In genomic region chr9:57502911-57503621, GRCm38 (mm10) we compare ENCODE assay signal across 9 mouse cellular contexts. TPM values are rescaled to one million over a fixed set of nuclear protein-coding genes. Genes with fewer than 3 reads are reported as not detected.
DNase-seq lines count a peak whose midpoint lies in the region; ATAC-seq and TF ChIP-seq lines count a peak whose summit lies in the region.
"Had no signal": no experiment of that assay in that cellular context is flagged by ENCODE, and none has a peak within 500 bp of the region (broad histone marks: within the 10 kb centered on the region; RNA-seq: fewer than 3 reads in every experiment).

No protein-coding gene starts in this region.

- 6% methylated on average over 23 of the region's 23 CpGs for WGBS in kidney, postnatal 0 days
- 7% methylated on average over 23 of the region's 23 CpGs for WGBS in heart, embryonic 14.5 days
- WGBS in liver, embryonic 15.5 days (ENCODE audit: insufficient replicate concordance) = 5% methylated on average over 23 of the region's 23 CpGs

- TF ChIP-seq POLR2A in brain, embryonic 14.5 days (IDR thresholded peaks at IDR 0.05; ENCODE audit: borderline replicate concordance, extremely low read depth, insufficient read depth, insufficient read length, poor library complexity, severe bottlenecking) = no peak

- H3K27me3 ChIP-seq in kidney, postnatal 0 days (ENCODE audit: insufficient read depth, low read length) = peaks cover 33% of the 10 kb centered on the region
- peaks cover 52% of the 10 kb centered on the region for H3K27me3 ChIP-seq in heart, embryonic 14.5 days (ENCODE audit: control insufficient read depth, insufficient read depth, low read length)
- peaks cover 92% of the 10 kb centered on the region for H3K27me3 ChIP-seq in liver, embryonic 15.5 days

- H3K4me3 ChIP-seq in kidney, postnatal 0 days (replicated peaks; ENCODE audit: low read depth, low read length) = peak overlapping the region; percentile 40
- peak overlapping the region; percentile 41 to 52 for H3K4me3 ChIP-seq in heart, embryonic 14.5 days (ENCODE audit: control insufficient read depth in 1 of 2, insufficient read depth in 1 of 2, low read depth in 1 of 2, low read length in 2 of 2)
- peak overlapping the region; percentile 48 for H3K4me3 ChIP-seq in liver, embryonic 15.5 days (replicated peaks)

- peak; percentile 66 for DNase-seq in kidney, postnatal 0 days (ENCODE audit: low spot score)
- no peak for DNase-seq in kidney, postnatal 36 days
- peak; percentile 19 for DNase-seq in brain, embryonic 14.5 days (ENCODE audit: low read depth)
- DNase-seq in layer of hippocampus, adult 8-10 months (ENCODE audit: low spot score in 2 of 2) = no peak
- no peak for DNase-seq in cerebellum, adult 18-20 months

- no peak for TF ChIP-seq CTCF in kidney, postnatal 0 days (IDR thresholded peaks at IDR 0.05; ENCODE audit: low read depth)
- TF ChIP-seq CTCF in brain, embryonic 14.5 days (IDR thresholded peaks at IDR 0.05; ENCODE audit: borderline replicate concordance, extremely low read depth, insufficient read depth, insufficient read length) = no peak

- ATAC-seq in kidney, postnatal 0 days (replicated peaks; ENCODE audit: low FRiP score, low read depth) = no peak; the same call in 1 of the 2 replicates
- ATAC-seq in heart, embryonic 14.5 days (ENCODE audit: insufficient number of reproducible peaks, insufficient read depth, low FRiP score, low read depth) = no peak
- ATAC-seq in liver, embryonic 15.5 days (ENCODE audit: insufficient read depth) = no peak
- no peak for ATAC-seq in monocyte, adult 5-6 weeks (replicated peaks; ENCODE audit: insufficient number of reproducible peaks, low FRiP score, low TSS enrichment, poor library complexity, severe bottlenecking)
- ATAC-seq: Patski had no signal

- peak overlapping the region; percentile 92 for H3K4me2 ChIP-seq in kidney, postnatal 0 days (ENCODE audit: low read length)
- peak overlapping the region; percentile 98 for H3K4me2 ChIP-seq in heart, embryonic 14.5 days (ENCODE audit: low read length)
- H3K4me2 ChIP-seq in liver, embryonic 15.5 days = peak overlapping the region; percentile 70

- H3K4me1 ChIP-seq in kidney, postnatal 0 days (replicated peaks; ENCODE audit: insufficient read depth, low read length) = peaks cover 21% of the 10 kb centered on the region
- H3K4me1 ChIP-seq in heart, embryonic 14.5 days (ENCODE audit: control insufficient read depth in 2 of 2, insufficient read depth in 2 of 2, low read length in 2 of 2) = peaks cover 29 to 49% of the 10 kb centered on the region in 2 experiments
- peaks cover 42% of the 10 kb centered on the region for H3K4me1 ChIP-seq in liver, embryonic 15.5 days (replicated peaks)

- H3K36me3 ChIP-seq in kidney, postnatal 0 days (ENCODE audit: insufficient read depth, low read length) = no peaks in the 10 kb centered on the region
- no peaks in the 10 kb centered on the region for H3K36me3 ChIP-seq in heart, embryonic 14.5 days (ENCODE audit: control insufficient read depth, insufficient read depth, low read length)
- H3K36me3 ChIP-seq in liver, embryonic 15.5 days (replicated peaks) = no peaks in the 10 kb centered on the region

- H3K27ac ChIP-seq in kidney, postnatal 0 days = peak overlapping the region; percentile 37; the same call in 1 of the 2 replicates
- H3K27ac ChIP-seq in heart, embryonic 14.5 days (replicated peaks in 1 of 2; ENCODE audit: control insufficient read depth in 1 of 2, insufficient read depth in 1 of 2, low read depth in 2 of 2, low read length in 2 of 2) = no peak overlapping the region
- no peak overlapping the region for H3K27ac ChIP-seq in liver, embryonic 15.5 days (replicated peaks)

- no peaks in the 10 kb centered on the region for H3K9me3 ChIP-seq in kidney, postnatal 0 days (replicated peaks; ENCODE audit: low read length)
- H3K9me3 ChIP-seq in heart, embryonic 14.5 days (ENCODE audit: control insufficient read depth, low read length) = no peaks in the 10 kb centered on the region
- H3K9me3 ChIP-seq in liver, embryonic 15.5 days (replicated peaks) = no peaks in the 10 kb centered on the region

- no peak overlapping the region for H3K9ac ChIP-seq in kidney, postnatal 0 days (ENCODE audit: low read depth, low read length)
- peak overlapping the region; percentile 70 for H3K9ac ChIP-seq in heart, embryonic 14.5 days (ENCODE audit: low read length)
- H3K9ac ChIP-seq in liver, embryonic 15.5 days = no peak overlapping the region

RNA-seq across cellular contexts. Expression of gene Rpp25, which starts 0.8 kb away (rescaled TPM):
- polyA plus RNA-seq in kidney, postnatal 0 days (2015; fragmentation: Nextera tagmentation; extraction: Ambion mirVana) = 3.8 and 4.2 TPM in 2 replicates
- 8.2 and 12.1 TPM in 2 replicates for polyA plus RNA-seq in brain, embryonic 14.5 days (2012; rRNA removed)
- 13.1 and 15.2 TPM in 2 replicates for polyA plus RNA-seq in heart, embryonic 14.5 days (2014; fragmentation: Nextera tagmentation; extraction: Ambion mirVana)
- polyA plus RNA-seq in liver, embryonic 15.5 days (2015; fragmentation: Nextera tagmentation; extraction: Ambion mirVana) = 0.39 and 0.64 TPM in 2 replicates
- total RNA-seq in monocyte, adult 5-6 weeks (2017) = not detected in 3 replicates
- 10 to 100 TPM in 3 of 4 experiments, 1 to 10 TPM in 1; 9.1 to 11.8 (median 10.3) TPM for total RNA-seq in layer of hippocampus, adult 8-10 months (2022)

RNA-seq across cellular contexts. Expression of gene Cox5a, which starts 18.0 kb away (rescaled TPM):
- polyA plus RNA-seq in kidney, postnatal 0 days (2015; fragmentation: Nextera tagmentation; extraction: Ambion mirVana) = 1,314 and 1,348 TPM in 2 replicates
- polyA plus RNA-seq in brain, embryonic 14.5 days (2012; rRNA removed) = 320 and 341 TPM in 2 replicates
- polyA plus RNA-seq in heart, embryonic 14.5 days (2014; fragmentation: Nextera tagmentation; extraction: Ambion mirVana) = 1,689 and 1,756 TPM in 2 replicates
- 249 and 287 TPM in 2 replicates for polyA plus RNA-seq in liver, embryonic 15.5 days (2015; fragmentation: Nextera tagmentation; extraction: Ambion mirVana)
- total RNA-seq in monocyte, adult 5-6 weeks (2017) = 54.8 to 108 TPM (median 74.5 TPM) in 3 replicates
- 100 to 1,000 TPM; 345 to 380 (median 364) TPM for total RNA-seq in layer of hippocampus, adult 8-10 months (2022)

RNA-seq across cellular contexts. Expression of gene Fam219b, which starts 34.3 kb away (rescaled TPM):
- polyA plus RNA-seq in kidney, postnatal 0 days (2015; fragmentation: Nextera tagmentation; extraction: Ambion mirVana) = 13.6 and 15.1 TPM in 2 replicates
- 12.1 and 12.2 TPM in 2 replicates for polyA plus RNA-seq in brain, embryonic 14.5 days (2012; rRNA removed)
- polyA plus RNA-seq in heart, embryonic 14.5 days (2014; fragmentation: Nextera tagmentation; extraction: Ambion mirVana) = 11.1 and 13.3 TPM in 2 replicates
- polyA plus RNA-seq in liver, embryonic 15.5 days (2015; fragmentation: Nextera tagmentation; extraction: Ambion mirVana) = 6.1 and 6.5 TPM in 2 replicates
- total RNA-seq in monocyte, adult 5-6 weeks (2017) = 17.5 to 23.5 TPM (median 18.2 TPM) in 3 replicates
- total RNA-seq in layer of hippocampus, adult 8-10 months (2022) = 10 to 100 TPM; 16.0 to 23.5 (median 20.0) TPM

RNA-seq across cellular contexts. Expression of gene Scamp5, which starts 35.2 kb away (rescaled TPM):
- polyA plus RNA-seq in kidney, postnatal 0 days (2015; fragmentation: Nextera tagmentation; extraction: Ambion mirVana) = 18.3 and 19.4 TPM in 2 replicates
- 222 and 241 TPM in 2 replicates for polyA plus RNA-seq in brain, embryonic 14.5 days (2012; rRNA removed)
- polyA plus RNA-seq in heart, embryonic 14.5 days (2014; fragmentation: Nextera tagmentation; extraction: Ambion mirVana) = 4.5 and 6.2 TPM in 2 replicates
- 7.7 and 8.1 TPM in 2 replicates for polyA plus RNA-seq in liver, embryonic 15.5 days (2015; fragmentation: Nextera tagmentation; extraction: Ambion mirVana)
- total RNA-seq in monocyte, adult 5-6 weeks (2017) = not detected in 3 replicates
- total RNA-seq in layer of hippocampus, adult 8-10 months (2022) = 100 to 1,000 TPM; 361 to 395 (median 373) TPM

RNA-seq across cellular contexts. Expression of gene Mpi, which starts 49.5 kb away (rescaled TPM):
- polyA plus RNA-seq in kidney, postnatal 0 days (2015; fragmentation: Nextera tagmentation; extraction: Ambion mirVana) = 34.5 and 35.9 TPM in 2 replicates
- 71.2 and 73.3 TPM in 2 replicates for polyA plus RNA-seq in brain, embryonic 14.5 days (2012; rRNA removed)
- 69.2 and 74.3 TPM in 2 replicates for polyA plus RNA-seq in heart, embryonic 14.5 days (2014; fragmentation: Nextera tagmentation; extraction: Ambion mirVana)
- 11.9 and 12.5 TPM in 2 replicates for polyA plus RNA-seq in liver, embryonic 15.5 days (2015; fragmentation: Nextera tagmentation; extraction: Ambion mirVana)
- 1.9 to 7.7 TPM (median 7.5 TPM) in 3 replicates for total RNA-seq in monocyte, adult 5-6 weeks (2017)
- total RNA-seq in layer of hippocampus, adult 8-10 months (2022) = 10 to 100 TPM; 68.8 to 80.6 (median 77.5) TPM

Comparison
In these comparisons a context has a peak if more than half of its experiments do, and no peak if none do; other contexts are left out.
1. DNase-seq: peak in kidney, postnatal 0 days (single experiment) and brain, embryonic 14.5 days (single experiment); none in kidney, postnatal 36 days (0 of 2), layer of hippocampus, adult 8-10 months (0 of 2) and cerebellum, adult 18-20 months (0 of 2).
2. Peak in every context shown above with its lines, with median percentiles within 50 percentile points of each other: H3K4me2 ChIP-seq and H3K4me3 ChIP-seq.